Comparison of ENCODE assay signal across 25 mouse cellular contexts in the genomic region with DNA sequence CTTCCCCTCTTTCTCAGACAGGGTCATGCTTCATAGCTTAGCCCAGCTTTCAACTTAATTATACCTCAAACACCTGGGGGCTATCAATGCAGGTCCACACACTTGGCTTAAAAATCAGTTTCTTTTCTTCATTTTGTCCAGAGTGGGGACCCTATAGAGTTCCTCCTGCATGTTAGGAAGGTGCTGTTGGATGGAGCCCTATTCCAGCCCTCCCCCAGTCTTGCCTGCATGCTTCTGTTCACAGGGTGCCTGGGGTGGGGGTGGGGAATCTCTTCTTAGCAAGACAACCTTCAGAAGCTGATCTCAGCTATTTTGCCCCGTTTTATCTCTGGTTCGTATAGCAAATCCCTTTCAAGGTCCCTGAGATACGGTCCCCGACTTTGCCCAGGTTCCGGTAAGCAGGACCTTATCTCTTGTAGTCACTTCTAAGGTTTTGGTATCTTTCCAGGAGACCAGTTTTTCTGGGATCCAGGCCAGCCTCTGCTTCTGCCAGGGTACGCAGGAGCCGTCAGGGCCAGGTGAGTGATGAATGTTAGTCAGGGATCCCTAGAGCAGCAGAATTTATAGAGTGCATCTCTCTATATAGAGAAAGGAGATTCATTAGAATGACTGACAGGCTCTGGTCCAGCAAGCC. TPM values are rescaled to one million over a fixed set of nuclear protein-coding genes. Genes with fewer than 3 reads are reported as not detected.
DNase-seq lines count a peak whose midpoint lies in the region; ATAC-seq and TF ChIP-seq lines count a peak whose summit lies in the region.
"Had no signal": no experiment of that assay in that cellular context is flagged by ENCODE, and none has a peak within 500 bp of the region (broad histone marks: within the 10 kb centered on the region; RNA-seq: fewer than 3 reads in every experiment).

No protein-coding gene starts in this region.

- WGBS in heart, embryonic 12.5 days = 34% methylated on average over 7 of the region's 7 CpGs
- 63% methylated on average over 7 of the region's 7 CpGs for WGBS in heart, embryonic 10.5 days
- WGBS in kidney, adult 2 months = 36% methylated on average over 7 of the region's 7 CpGs

- H3K9me3 ChIP-seq in heart, embryonic 12.5 days (replicated peaks) = peaks cover 3% of the 10 kb centered on the region
- H3K9me3 ChIP-seq in heart, embryonic 10.5 days = no peaks in the 10 kb centered on the region
- H3K9me3 ChIP-seq: hindbrain, embryonic 15.5 days; neural tube, embryonic 15.5 days had no signal

- no peak for TF ChIP-seq POLR2A in kidney, adult 2 months (IDR thresholded peaks at IDR 0.05; ENCODE audit: low read depth, low read length)

- H3K27ac ChIP-seq in heart, embryonic 12.5 days (ENCODE audit: poor library complexity, severe bottlenecking) = no peak overlapping the region
- no peak overlapping the region for H3K27ac ChIP-seq in heart, embryonic 10.5 days
- no peak overlapping the region for H3K27ac ChIP-seq in kidney, adult 2 months (ENCODE audit: insufficient read depth, low read depth, low read length)
- H3K27ac ChIP-seq: hindbrain, embryonic 15.5 days; neural tube, embryonic 15.5 days had no signal

- H3K4me1 ChIP-seq in heart, embryonic 12.5 days (replicated peaks) = peaks cover 6% of the 10 kb centered on the region
- no peaks in the 10 kb centered on the region for H3K4me1 ChIP-seq in heart, embryonic 10.5 days
- H3K4me1 ChIP-seq in kidney, adult 2 months (ENCODE audit: control insufficient read depth, insufficient read depth, low read length) = no peaks in the 10 kb centered on the region
- H3K4me1 ChIP-seq: hindbrain, embryonic 15.5 days; neural tube, embryonic 15.5 days had no signal

- no peak overlapping the region for H3K4me2 ChIP-seq in heart, embryonic 12.5 days
- H3K4me2 ChIP-seq: hindbrain, embryonic 15.5 days; liver, embryonic 11.5 days; neural tube, embryonic 15.5 days had no signal

- H3K9ac ChIP-seq in heart, embryonic 12.5 days = no peak overlapping the region
- H3K9ac ChIP-seq: hindbrain, embryonic 15.5 days; neural tube, embryonic 15.5 days had no signal

- H3K4me3 ChIP-seq in heart, embryonic 12.5 days = no peak overlapping the region
- no peak overlapping the region for H3K4me3 ChIP-seq in heart, embryonic 10.5 days
- no peak overlapping the region for H3K4me3 ChIP-seq in kidney, adult 2 months (ENCODE audit: insufficient read depth, low read depth, low read length)
- H3K4me3 ChIP-seq: hindbrain, embryonic 15.5 days; neural tube, embryonic 15.5 days had no signal

- no peak for TF ChIP-seq CTCF in kidney, adult 2 months (conservative IDR thresholded peaks at IDR 0.05; ENCODE audit: insufficient read depth, insufficient read length, low read depth, low read length)

- DNase-seq in heart, embryonic 10.5 days (ENCODE audit: low spot score) = no peak
- peak; percentile 12 for DNase-seq in kidney, adult 2 months
- DNase-seq in kidney, postnatal 25 days = no peak
- DNase-seq in adrenal gland, postnatal 10 days = peak; percentile 59
- no peak for DNase-seq in spleen, postnatal 36 days (ENCODE audit: low spot score in 2 of 2)
- DNase-seq: cerebellum, adult 9-11 months; embryo, embryonic 11 days; gastrocnemius, postnatal 36 days; kidney, adult 11 months; kidney, postnatal 14 days; lung, adult 2 months; thymus, postnatal 14 days had no signal

- H3K36me3 ChIP-seq in heart, embryonic 12.5 days = no peaks in the 10 kb centered on the region
- H3K36me3 ChIP-seq in heart, embryonic 10.5 days = no peaks in the 10 kb centered on the region
- H3K36me3 ChIP-seq in kidney, adult 2 months (ENCODE audit: control insufficient read depth, insufficient read depth, low read length) = no peaks in the 10 kb centered on the region
- H3K36me3 ChIP-seq: hindbrain, embryonic 15.5 days; neural tube, embryonic 15.5 days had no signal

- ATAC-seq in heart, embryonic 12.5 days (ENCODE audit: insufficient number of reproducible peaks, low FRiP score) = peak; percentile 39; the same call in 1 of the 2 replicates
- ATAC-seq in megakaryocyte progenitor cell, adult 5-6 weeks (replicated peaks; ENCODE audit: poor library complexity) = peak; percentile 46; the same call in 1 of the 2 replicates
- ATAC-seq: forebrain, embryonic 16.5 days; midbrain, embryonic 16.5 days had no signal

- no peaks in the 10 kb centered on the region for H3K27me3 ChIP-seq in heart, embryonic 12.5 days (replicated peaks)
- no peaks in the 10 kb centered on the region for H3K27me3 ChIP-seq in heart, embryonic 10.5 days (ENCODE audit: insufficient read depth, poor library complexity, severe bottlenecking)
- H3K27me3 ChIP-seq in kidney, adult 2 months (replicated peaks; ENCODE audit: control insufficient read depth, insufficient read depth, low read length) = no peaks in the 10 kb centered on the region
- H3K27me3 ChIP-seq: hindbrain, embryonic 15.5 days; neural tube, embryonic 15.5 days had no signal

RNA-seq across cellular contexts. Expression of gene Arl14, which starts 40.9 kb away (rescaled TPM):
- polyA plus RNA-seq in heart, embryonic 12.5 days (2016; fragmentation: Nextera tagmentation; extraction: Ambion mirVana) = not detected in 2 replicates
- not detected in 2 replicates for polyA plus RNA-seq in heart, embryonic 10.5 days (2016; fragmentation: Nextera tagmentation; extraction: Ambion mirVana)
- not detected in 2 replicates for polyA plus RNA-seq in kidney, adult 2 months (2012; rRNA removed)
- total RNA-seq in adrenal gland, postnatal 10 days (2021) = not detected
- total RNA-seq in megakaryocyte progenitor cell, adult 5-6 weeks (2015) = not detected in 2 replicates
- not detected in 2 replicates for total RNA-seq in megakaryocyte progenitor cell, adult 5-6 weeks (2017)
- total RNA-seq: gastrocnemius, postnatal 36 days; heart, postnatal 14 days; left cerebral cortex, adult 18-20 months had no signal
- polyA plus RNA-seq: C2C12; embryonic facial prominence, embryonic 14.5 days; forebrain, embryonic 16.5 days; hindbrain, embryonic 15.5 days; limb, embryonic 11.5 days; liver, embryonic 11.5 days; lung, adult 2 months; midbrain, embryonic 16.5 days; neural tube, embryonic 15.5 days; testis, adult 2 months had no signal

RNA-seq across cellular contexts. Expression of gene Ppm1l, which starts 53.5 kb away (rescaled TPM):
- polyA plus RNA-seq in heart, embryonic 12.5 days (2016; fragmentation: Nextera tagmentation; extraction: Ambion mirVana) = 9.8 and 11.8 TPM in 2 replicates
- 5.8 and 7.1 TPM in 2 replicates for polyA plus RNA-seq in heart, embryonic 10.5 days (2016; fragmentation: Nextera tagmentation; extraction: Ambion mirVana)
- polyA plus RNA-seq in kidney, adult 2 months (2012; rRNA removed) = 4.0 TPM in 2 replicates
- 10 to 100 TPM; 11.1 to 13.0 TPM for total RNA-seq in adrenal gland, postnatal 10 days (2021)
- total RNA-seq in megakaryocyte progenitor cell, adult 5-6 weeks (2015) = 2.2 TPM in 2 replicates
- total RNA-seq in megakaryocyte progenitor cell, adult 5-6 weeks (2017) = 1.5 and 2.0 TPM in 2 replicates

Comparison
In these comparisons a context has a peak if more than half of its experiments do, and no peak if none do; other contexts are left out.
1. DNase-seq: peak in kidney, adult 2 months (single experiment) and adrenal gland, postnatal 10 days (single experiment); none in heart, embryonic 10.5 days (single experiment), kidney, postnatal 25 days (0 of 2) and spleen, postnatal 36 days (0 of 2).